9 mouse cellular contexts compared by ENCODE assay signal in the genomic region with DNA sequence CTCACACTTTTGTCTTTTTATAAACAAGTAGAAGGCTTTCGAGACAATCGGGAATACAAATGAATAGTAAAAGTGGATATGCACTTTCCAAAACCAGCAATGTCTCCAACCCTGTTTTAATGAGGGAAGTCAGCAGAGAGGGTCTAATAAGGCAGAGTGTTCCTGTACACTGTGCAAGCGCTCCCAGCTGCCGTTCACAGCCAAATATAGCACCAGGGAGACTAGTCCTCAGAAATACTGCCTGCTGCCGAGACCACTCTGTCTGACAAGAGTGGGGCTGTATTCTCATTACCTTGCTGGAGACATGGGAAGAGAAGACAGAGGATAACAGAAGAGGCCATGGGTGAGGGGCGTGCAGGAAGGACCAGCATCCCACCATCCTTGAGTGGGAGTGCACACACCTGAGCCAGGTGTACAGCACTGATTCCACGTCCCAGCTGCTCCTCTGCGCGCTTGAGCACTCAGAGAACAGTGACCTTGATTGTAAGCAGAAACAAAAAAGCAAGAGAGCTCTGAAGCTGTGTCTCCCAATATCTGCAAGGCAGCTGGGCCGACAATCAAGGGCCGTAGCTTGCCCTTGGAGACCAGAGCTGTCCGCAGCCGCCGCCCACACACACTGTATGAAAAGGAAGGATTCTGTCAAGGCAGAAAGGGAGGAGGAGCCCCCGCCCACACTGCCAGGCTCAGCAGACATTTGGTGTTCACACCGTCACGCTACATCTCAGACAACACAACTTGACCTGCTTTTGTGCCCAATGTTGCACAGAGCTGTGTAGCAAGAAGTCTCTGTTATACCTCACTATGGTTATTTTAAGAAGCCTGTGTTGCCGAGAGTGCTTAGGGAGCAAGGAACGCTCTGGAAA.
DNase-seq lines count a peak whose midpoint lies in the region; ATAC-seq and TF ChIP-seq lines count a peak whose summit lies in the region.
"Had no signal": no experiment of that assay in that cellular context is flagged by ENCODE, and none has a peak within 500 bp of the region (broad histone marks: within the 10 kb centered on the region; RNA-seq: fewer than 3 reads in every experiment).

No protein-coding gene starts in this region.

- 44% methylated on average over 19 of the region's 19 CpGs for WGBS in heart, embryonic 14.5 days
- WGBS in intestine, postnatal 0 days: 78% methylated on average over 19 of the region's 19 CpGs

- no peak for TF ChIP-seq CTCF in left cerebral cortex, adult 2 months (IDR thresholded peaks at IDR 0.05)
- TF ChIP-seq CTCF in intestine, postnatal 0 days (IDR thresholded peaks at IDR 0.05; ENCODE audit: low read depth): no peak

- no peaks in the 10 kb centered on the region for H3K9me3 ChIP-seq in heart, embryonic 14.5 days (ENCODE audit: control insufficient read depth, low read length)
- H3K9me3 ChIP-seq in intestine, postnatal 0 days (ENCODE audit: control insufficient read depth): no peaks in the 10 kb centered on the region
- H3K9me3 ChIP-seq: embryonic facial prominence, embryonic 15.5 days had no signal

- no peaks in the 10 kb centered on the region for H3K36me3 ChIP-seq in heart, embryonic 14.5 days (ENCODE audit: control insufficient read depth, insufficient read depth, low read length)
- no peaks in the 10 kb centered on the region for H3K36me3 ChIP-seq in intestine, postnatal 0 days (ENCODE audit: control insufficient read depth, insufficient read depth)
- H3K36me3 ChIP-seq: embryonic facial prominence, embryonic 15.5 days had no signal

- no peak overlapping the region for H3K27ac ChIP-seq in heart, embryonic 14.5 days (replicated peaks in 1 of 2; ENCODE audit: control insufficient read depth in 1 of 2, insufficient read depth in 1 of 2, low read depth in 2 of 2, low read length in 2 of 2)
- peak overlapping the region; percentile 87 for H3K27ac ChIP-seq in left cerebral cortex, adult 2 months
- H3K27ac ChIP-seq in intestine, postnatal 0 days (ENCODE audit: low read depth, low read length): no peak overlapping the region
- H3K27ac ChIP-seq: embryonic facial prominence, embryonic 15.5 days had no signal

- ATAC-seq in heart, embryonic 14.5 days (ENCODE audit: insufficient number of reproducible peaks, insufficient read depth, low FRiP score, low read depth): no peak
- no peak for ATAC-seq in intestine, postnatal 0 days

- H3K4me2 ChIP-seq in heart, embryonic 14.5 days (ENCODE audit: low read length): peak overlapping the region; percentile 49
- no peak overlapping the region for H3K4me2 ChIP-seq in intestine, postnatal 0 days (replicated peaks; ENCODE audit: low read depth)
- H3K4me2 ChIP-seq: embryonic facial prominence, embryonic 15.5 days had no signal

- no peak overlapping the region for H3K4me3 ChIP-seq in heart, embryonic 14.5 days (ENCODE audit: control insufficient read depth in 1 of 2, insufficient read depth in 1 of 2, low read depth in 1 of 2, low read length in 2 of 2)
- H3K4me3 ChIP-seq in left cerebral cortex, adult 2 months: peak overlapping the region; percentile 0; the same call in 1 of the 2 replicates
- no peak overlapping the region for H3K4me3 ChIP-seq in intestine, postnatal 0 days (ENCODE audit: low read depth, low read length)
- H3K4me3 ChIP-seq: embryonic facial prominence, embryonic 15.5 days had no signal

- H3K27me3 ChIP-seq in heart, embryonic 14.5 days (ENCODE audit: control insufficient read depth, insufficient read depth, low read length): no peaks in the 10 kb centered on the region
- H3K27me3 ChIP-seq in intestine, postnatal 0 days (replicated peaks; ENCODE audit: control insufficient read depth, insufficient read depth, low read length): no peaks in the 10 kb centered on the region
- H3K27me3 ChIP-seq: embryonic facial prominence, embryonic 15.5 days had no signal

- DNase-seq in layer of hippocampus, adult 11-12 months (ENCODE audit: low spot score): peak; percentile 29
- DNase-seq in layer of hippocampus, adult 9-10 months (ENCODE audit: low spot score): no peak
- peak; percentile 64 to 69 for DNase-seq in left cerebral cortex, adult 2 months (ENCODE audit: extremely low spot score in 1 of 2, low spot score in 2 of 2)
- peak; percentile 77 to 81 for DNase-seq in right cerebral cortex, postnatal 36 days (ENCODE audit: low spot score in 2 of 2)
- DNase-seq in gastrocnemius, adult 18-20 months (ENCODE audit: low spot score): no peak
- DNase-seq in retina, embryonic 14.5 days (ENCODE audit: low spot score): no peak

- H3K9ac ChIP-seq in heart, embryonic 14.5 days (ENCODE audit: low read length): no peak overlapping the region; the same call in 1 of the 2 replicates
- H3K9ac ChIP-seq in intestine, postnatal 0 days (ENCODE audit: low read depth, low read length): no peak overlapping the region
- H3K9ac ChIP-seq: embryonic facial prominence, embryonic 15.5 days had no signal

- intact Hi-C loops in left cerebral cortex, adult 2 months (cut with DNase I): loop anchor here (5.0 kb wide), 4 partner anchors 114 to 404 kb away; no protein-coding TSS in a partner anchor

- H3K4me1 ChIP-seq in heart, embryonic 14.5 days (ENCODE audit: control insufficient read depth in 2 of 2, insufficient read depth in 2 of 2, low read length in 2 of 2): peaks cover 2 to 9% of the 10 kb centered on the region in 2 experiments; a peak in 2 of 4 replicates
- no peaks in the 10 kb centered on the region for H3K4me1 ChIP-seq in intestine, postnatal 0 days (replicated peaks; ENCODE audit: control insufficient read depth, insufficient read depth, low read length)

Comparison
In these comparisons a context has a peak if more than half of its experiments do, and no peak if none do; other contexts are left out.
1. DNase-seq: peak in layer of hippocampus, adult 11-12 months (single experiment), left cerebral cortex, adult 2 months (2 of 2) and right cerebral cortex, postnatal 36 days (2 of 2); none in layer of hippocampus, adult 9-10 months (single experiment), gastrocnemius, adult 18-20 months (single experiment) and retina, embryonic 14.5 days (single experiment).